Mouse (Mus musculus) G1E (cell line): ENCODE results near the gene Stxbp6.

ENCODE experiments used
- CTCF ChIP-seq: IDR thresholded peaks from 2 replicates; pipeline ENCODE4 v1.5.1; 2012; ENCODE audit warnings: low read depth, low read length, inconsistent platforms, mixed read lengths
- GATA1 ChIP-seq: IDR thresholded peaks from 2 replicates; pipeline ENCODE4 v1.6.1; 2012; ENCODE audit warnings: borderline replicate concordance, low read length, inconsistent platforms, mixed read lengths
- GATA2 ChIP-seq: IDR thresholded peaks from 2 replicates; pipeline ENCODE4 v1.6.1; 2012; ENCODE audit warnings: low read depth, low read length, inconsistent platforms, borderline replicate concordance
- POLR2AphosphoS5 ChIP-seq: IDR thresholded peaks from 2 replicates; pipeline ENCODE4 v1.6.1; 2012; ENCODE audit warnings: low read depth, low read length, inconsistent platforms; ENCODE audit not compliant: insufficient replicate concordance
- TAL1 ChIP-seq: conservative IDR thresholded peaks from 2 replicates; pipeline ENCODE4 v1.6.1; 2012; ENCODE audit warnings: low read depth, low read length, inconsistent platforms, mixed read lengths

DNA sequence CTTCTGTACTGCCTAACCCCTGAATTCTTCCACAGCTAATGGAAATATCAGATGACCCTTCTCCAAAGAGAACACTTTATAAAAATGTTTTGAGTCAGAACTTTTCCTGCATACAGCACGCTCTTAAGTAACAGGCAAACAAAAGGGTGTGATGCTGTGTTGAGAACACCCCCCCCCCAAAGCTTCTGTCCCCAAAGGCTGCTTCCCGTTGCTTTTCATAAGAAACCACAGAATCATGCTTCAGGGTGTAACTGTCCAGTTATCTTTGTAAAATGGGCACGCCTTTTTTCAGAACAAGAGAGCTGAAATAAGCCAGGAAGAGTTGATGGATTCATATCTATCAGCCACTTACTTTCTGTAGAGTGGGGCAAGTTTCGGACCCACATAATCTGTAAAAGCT is 134.2 kb downstream of the Stxbp6 start:
- no peak for TF ChIP-seq CTCF
- TF ChIP-seq GATA1, result no peak
- no peak for TF ChIP-seq POLR2AphosphoS5
- TF ChIP-seq TAL1, result no peak
- no peak for TF ChIP-seq GATA2
